Mouse (Mus musculus) cerebellum, adult 18-20 months (tissue): ENCODE data around the gene Spata13.
A peak's percentile ranks its signal among the peaks of the same experiment; 100 is the strongest.

Source experiments
- DNase-seq, 2 experiments: peaks; one replicate each; pipeline ENCODE4 v3.0.0; 2021

The Spata13 gene

DNA sequence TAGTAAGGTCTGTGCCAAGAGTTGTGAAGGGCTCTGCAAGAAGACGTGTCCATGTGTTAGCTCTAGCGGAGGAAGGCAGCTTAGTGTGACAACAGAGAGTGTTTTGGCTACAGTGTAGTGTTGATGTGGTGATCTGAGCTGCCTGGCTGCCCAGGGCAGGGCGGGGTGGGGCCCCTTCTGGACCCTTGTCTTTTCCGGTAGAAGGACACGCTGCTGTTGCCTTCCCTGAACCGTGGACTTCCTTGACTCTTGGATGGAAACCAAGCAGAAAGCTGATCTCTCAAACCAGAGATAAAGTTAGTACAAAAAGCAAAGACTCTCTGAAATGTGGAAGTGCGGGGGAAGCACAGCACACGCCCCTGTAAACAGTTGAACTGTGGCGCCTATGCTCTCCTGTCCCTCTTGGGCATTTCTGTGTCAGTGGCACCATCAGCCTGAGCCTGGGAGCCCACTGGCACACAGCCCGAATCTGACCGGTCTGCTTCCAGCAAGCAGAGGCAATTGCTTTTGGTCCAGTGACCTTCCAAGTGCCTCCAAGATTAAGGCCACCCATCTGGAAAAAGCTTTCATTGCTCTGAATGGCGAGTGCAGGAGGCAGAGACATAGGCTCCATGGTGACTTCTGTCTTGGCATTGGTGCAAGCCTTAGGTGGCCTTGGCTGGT, 48.7 kb downstream of the Spata13 start:
- DNase-seq: peak; percentile 80

GRCm38 (mm10) chr14:60683989-60684388, 50.2 kb downstream of the Spata13 start:
- DNase-seq: no peak

GRCm38 (mm10) chr14:60686733-60687132, 52.9 kb downstream of the Spata13 start:
- no peak for DNase-seq

DNA sequence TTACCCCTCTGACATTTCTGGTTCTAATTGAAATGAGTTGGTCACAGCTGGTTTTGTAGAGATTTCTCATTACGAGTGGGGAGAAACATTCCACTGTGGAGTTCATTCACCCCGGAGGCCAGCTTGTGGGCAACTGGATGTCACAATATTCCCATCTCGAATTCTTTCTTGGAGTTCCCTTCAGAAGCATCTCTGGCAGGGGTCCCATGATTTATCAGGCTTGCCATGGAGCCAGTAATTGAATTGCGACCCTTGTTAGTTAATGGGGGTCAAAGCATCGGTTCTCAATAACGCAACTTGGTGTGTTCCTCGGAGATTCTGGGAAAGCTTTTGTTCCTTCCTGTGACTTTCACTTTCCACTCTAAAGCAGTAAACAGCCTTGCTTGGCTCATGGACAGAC, 53.4 kb downstream of the Spata13 start:
- no peak for DNase-seq

DNA sequence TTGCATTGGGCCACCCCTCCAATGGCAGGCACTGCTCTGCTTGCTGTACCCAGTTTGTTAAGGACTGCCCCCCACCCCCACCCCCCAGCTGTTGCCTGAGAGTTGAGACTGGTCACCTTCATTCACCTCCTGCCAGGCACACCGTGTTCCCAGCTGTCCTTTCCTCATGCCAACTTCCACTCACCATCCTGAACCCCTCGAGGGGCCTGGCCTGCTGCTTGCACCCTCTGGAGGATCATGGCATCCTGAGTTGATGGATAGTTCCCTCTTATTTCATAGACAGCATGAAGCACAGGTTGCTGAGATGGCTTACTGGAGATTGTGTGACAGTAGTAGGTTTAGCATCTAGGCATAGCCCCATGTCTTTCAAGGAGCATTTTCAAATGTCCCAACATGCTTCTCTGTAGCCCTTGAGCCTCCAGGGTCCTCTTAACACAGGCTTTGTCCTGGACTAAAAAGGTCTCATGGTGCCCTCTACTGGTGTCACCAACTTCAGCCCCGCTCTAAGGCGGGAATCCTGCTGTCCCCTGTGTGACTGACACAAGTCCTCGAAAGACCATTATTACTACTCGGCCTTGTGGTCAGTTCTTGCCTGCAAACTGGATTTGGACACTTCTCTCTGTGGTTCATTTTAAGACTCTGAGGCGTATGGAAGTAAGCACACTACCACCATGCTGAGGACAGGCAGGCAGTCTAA, 54.9 kb downstream of the Spata13 start:
- peak in 1 of 2 experiments; percentile 50 for DNase-seq

DNA sequence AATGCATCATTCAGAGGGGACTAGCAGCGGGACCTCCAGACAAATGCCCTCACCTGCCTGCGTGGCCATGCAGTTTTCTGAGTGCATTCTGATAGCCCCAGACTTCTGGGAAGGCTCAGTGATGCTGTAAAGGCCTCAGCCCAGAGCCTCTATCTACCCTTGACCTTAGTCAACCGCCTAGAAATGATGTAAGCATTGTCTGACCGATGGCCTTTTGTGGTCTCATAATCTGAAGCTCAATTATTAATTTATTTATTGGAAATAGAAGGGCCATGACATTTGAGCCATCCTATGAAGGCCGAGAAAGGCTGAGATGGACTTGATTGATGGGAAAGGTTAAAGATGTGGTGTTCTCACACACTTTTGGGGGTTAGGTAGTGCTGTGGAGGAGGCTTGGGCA, 56.0 kb downstream of the Spata13 start:
- no peak for DNase-seq

DNA sequence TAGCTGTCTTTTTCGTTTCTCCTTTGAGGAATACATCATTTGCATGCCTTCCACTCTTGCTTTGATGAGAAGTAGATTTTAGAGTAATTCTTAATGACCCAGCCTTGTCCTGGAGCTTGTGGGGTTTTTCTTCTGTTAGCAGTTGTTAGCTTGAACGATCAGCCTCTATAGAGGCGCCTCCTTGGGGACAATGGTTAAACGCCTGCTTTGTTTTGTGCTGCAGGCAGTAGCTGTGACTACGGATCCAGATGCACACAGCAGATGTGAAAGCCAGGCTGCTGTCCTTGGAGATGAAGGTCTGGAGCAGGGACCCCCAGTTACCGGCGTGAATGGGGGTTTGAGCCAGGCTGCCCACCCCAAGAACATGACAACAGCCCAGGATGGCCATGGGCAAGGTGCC, 56.8 kb downstream of the Spata13 start:
- DNase-seq: no peak

DNA sequence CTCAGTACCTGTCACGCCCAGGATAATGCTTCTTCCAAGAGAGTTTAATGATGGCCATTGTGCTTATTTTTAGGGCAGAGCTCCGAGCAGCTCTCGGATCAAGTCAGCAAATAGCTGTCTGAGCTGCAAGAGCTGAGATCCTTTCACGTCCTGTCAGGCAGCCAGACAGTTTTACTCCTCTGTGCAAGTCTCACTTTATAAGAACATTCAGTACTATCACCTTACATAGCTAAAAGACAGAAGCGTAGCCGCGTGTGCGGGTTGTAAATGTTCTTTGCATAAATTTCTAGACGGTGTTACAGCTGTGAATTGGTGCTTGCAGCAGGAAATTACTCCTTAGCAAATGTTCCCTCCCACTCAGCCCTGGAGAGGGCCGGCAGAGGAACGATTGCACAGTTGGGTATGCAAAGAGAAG, 59.3 kb downstream of the Spata13 start:
- DNase-seq: no peak

DNA sequence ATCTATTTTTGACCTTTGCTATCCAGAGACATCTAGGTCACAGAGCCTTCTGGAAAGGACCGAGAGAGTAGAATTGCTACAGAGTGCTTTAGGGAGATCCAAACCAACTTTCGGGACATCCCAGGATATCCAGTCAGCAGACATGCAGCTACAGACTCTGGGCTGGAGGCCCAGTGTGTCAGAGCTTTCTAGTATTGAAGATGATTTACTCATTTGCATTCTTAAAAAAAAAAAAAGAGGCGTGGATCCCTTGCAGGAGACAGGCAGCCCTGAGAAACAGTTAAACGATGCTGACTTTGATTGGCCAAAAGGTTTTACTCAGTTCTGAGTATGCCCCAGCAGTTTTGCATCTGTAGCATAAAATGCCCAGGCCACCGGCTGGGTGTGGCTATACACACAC, 59.9 kb downstream of the Spata13 start:
- DNase-seq: no peak

DNA sequence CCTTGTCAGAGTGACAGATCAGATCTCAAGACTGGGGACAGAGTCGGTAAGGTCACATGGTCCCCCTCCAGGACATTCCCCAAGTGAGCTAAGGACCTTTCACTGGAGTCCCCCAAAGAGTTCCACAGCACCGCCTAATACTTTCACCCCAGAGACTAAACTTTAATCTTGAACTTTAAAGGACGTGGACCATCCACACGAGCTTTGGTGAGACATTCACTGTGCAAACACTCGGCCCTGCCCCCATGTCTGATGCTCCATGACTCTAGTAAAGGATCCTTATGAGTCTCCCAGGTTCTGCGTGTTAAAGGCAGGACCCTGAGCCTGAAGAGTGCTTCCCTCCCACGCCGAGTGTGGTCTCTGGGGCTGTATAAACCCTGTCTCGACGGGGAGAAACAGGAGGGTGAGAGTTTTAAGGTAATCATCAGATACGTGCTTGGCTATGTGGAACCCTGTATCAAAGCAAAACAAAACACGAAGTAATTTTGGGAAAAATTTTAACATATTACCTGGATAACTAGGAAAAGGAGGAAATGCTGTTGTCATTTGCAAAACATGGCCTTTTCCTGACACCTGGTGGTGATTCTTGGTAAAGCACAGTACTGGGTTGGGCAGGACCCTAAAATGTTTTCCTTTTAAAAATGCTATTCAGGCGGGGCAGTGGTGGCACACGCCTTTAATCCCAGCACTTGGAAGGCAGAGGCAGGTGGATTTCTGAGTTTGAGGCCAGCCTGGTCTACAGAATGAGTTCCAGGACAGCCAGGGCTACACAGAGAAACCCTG, 60.6 kb downstream of the Spata13 start:
- DNase-seq: peak; percentile 70 to 79

GRCm38 (mm10) chr14:60697351-60697750, 63.5 kb downstream of the Spata13 start:
- no peak for DNase-seq

GRCm38 (mm10) chr14:60698980-60699379, 65.2 kb downstream of the Spata13 start:
- peak; percentile 86 to 88 for DNase-seq

- DNase-seq: peak in 1 of 2 experiments; percentile 48
Measured at GRCm38 (mm10) chr14:60702377-60703140, 68.8 kb downstream of the Spata13 start.

- DNase-seq: no peak
Measured at GRCm38 (mm10) chr14:60704510-60704909, 70.7 kb downstream of the Spata13 start.

DNA sequence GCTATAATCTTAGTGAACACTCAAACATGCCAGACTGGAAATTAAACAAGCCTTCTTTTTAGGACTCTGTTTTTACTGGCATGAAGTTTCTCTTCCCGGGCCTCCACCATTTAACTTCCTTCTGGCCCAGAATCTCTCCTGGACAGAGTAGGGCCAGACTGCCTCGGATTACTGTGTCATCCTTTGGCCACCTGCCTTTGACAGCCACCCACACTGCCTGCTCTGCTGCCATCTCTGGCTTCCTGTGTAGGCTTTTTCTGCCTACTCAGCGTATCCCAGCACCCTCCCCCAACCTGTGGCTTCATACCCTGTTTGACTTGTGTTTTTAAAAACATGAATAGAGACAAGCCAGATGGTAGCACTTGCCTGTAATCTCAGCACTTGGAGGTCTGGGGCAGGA, 71.2 kb downstream of the Spata13 start:
- peak; percentile 83 to 90 for DNase-seq

GRCm38 (mm10) chr14:60709192-60709591, 75.4 kb downstream of the Spata13 start:
- no peak for DNase-seq

GRCm38 (mm10) chr14:60709749-60710148, 75.9 kb downstream of the Spata13 start:
- no peak for DNase-seq

- DNase-seq: no peak
Measured at GRCm38 (mm10) chr14:60711161-60711560, 77.4 kb downstream of the Spata13 start.

- no peak for DNase-seq
Measured at GRCm38 (mm10) chr14:60711590-60712288, 77.9 kb downstream of the Spata13 start.

DNA sequence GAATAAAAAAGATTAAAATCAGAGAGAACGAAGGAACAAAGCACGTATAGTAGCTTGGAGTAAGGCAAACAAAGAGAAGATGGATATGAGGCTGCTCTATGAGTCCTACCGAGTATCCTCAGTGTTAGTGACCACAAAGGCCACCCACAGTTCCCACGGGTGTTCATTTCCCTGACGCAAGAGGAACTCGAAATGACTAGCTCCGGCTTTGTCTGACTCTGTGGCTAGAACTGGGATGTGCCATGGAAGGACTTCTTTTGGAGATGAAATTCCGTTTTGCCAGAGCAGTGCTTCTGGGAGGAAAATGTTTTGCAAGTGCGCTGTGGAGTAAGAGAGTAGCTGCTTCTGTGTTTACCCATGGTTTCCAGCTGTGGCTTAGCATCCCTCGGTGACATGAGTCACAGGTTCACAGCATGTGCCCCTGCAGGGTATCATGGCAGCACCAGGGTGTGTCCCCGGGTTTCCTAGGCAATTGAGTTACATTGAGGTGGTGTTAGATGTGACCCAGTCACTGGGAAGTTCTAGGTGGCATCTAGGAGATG, 78.6 kb downstream of the Spata13 start:
- DNase-seq: no peak

- no peak for DNase-seq
Measured at GRCm38 (mm10) chr14:60715686-60716085, 81.9 kb downstream of the Spata13 start.

DNA sequence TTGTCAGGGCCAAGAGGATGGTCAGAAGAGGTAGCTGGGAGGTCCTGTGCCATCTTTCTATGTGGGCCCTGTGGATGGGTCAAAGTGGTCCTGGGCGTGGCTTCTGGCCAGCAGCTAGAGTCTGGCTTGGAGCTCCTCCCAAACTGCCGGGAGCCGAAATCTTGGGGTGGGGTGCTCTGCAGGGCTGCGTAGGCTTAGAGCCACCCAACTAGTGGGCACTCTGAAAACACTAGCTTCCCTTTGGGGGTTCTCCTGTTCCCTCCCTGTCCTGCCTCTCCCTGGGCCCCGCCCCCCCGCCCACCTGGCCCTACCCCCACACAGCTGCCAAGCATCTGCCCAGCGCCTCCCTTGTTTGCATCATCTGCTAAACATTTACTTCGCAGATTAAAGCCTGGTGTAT, 87.5 kb downstream of the Spata13 start:
- DNase-seq: no peak
